In genomic region chr12:32877964-32878571, GRCm38 (mm10) we compare ENCODE assay signal across 12 mouse cellular contexts. TPM values are rescaled to one million over a fixed set of nuclear protein-coding genes. Genes with fewer than 3 reads are reported as not detected.
A peak's percentile ranks its signal among the peaks of the same experiment; 100 is the strongest.
DNase-seq lines count a peak whose midpoint lies in the region; ATAC-seq and TF ChIP-seq lines count a peak whose summit lies in the region.
"Had no signal": no experiment of that assay in that cellular context is flagged by ENCODE, and none has a peak within 500 bp of the region (broad histone marks: within the 10 kb centered on the region; RNA-seq: fewer than 3 reads in every experiment).

No protein-coding gene starts in this region.

- no peak for TF ChIP-seq CTCF in hindbrain, postnatal 0 days (IDR thresholded peaks at IDR 0.05; ENCODE audit: low read depth)

- no peak overlapping the region for H3K27ac ChIP-seq in forebrain, embryonic 14.5 days (ENCODE audit: low read depth, low read length)
- no peak overlapping the region for H3K27ac ChIP-seq in forebrain, embryonic 10.5 days
- no peak overlapping the region for H3K27ac ChIP-seq in hindbrain, postnatal 0 days
- H3K27ac ChIP-seq: limb, embryonic 12.5 days; lung, embryonic 15.5 days had no signal

- WGBS in forebrain, embryonic 14.5 days, result 49% methylated on average over 11 of the region's 11 CpGs
- WGBS in forebrain, embryonic 10.5 days, result 84% methylated on average over 11 of the region's 11 CpGs
- 24% methylated on average over 11 of the region's 11 CpGs for WGBS in hindbrain, postnatal 0 days

- H3K9me3 ChIP-seq in forebrain, embryonic 14.5 days (replicated peaks; ENCODE audit: control insufficient read depth, low read length), result no peaks in the 10 kb centered on the region
- no peaks in the 10 kb centered on the region for H3K9me3 ChIP-seq in forebrain, embryonic 10.5 days
- H3K9me3 ChIP-seq in hindbrain, postnatal 0 days (ENCODE audit: low read length), result no peaks in the 10 kb centered on the region
- H3K9me3 ChIP-seq: limb, embryonic 12.5 days; lung, embryonic 15.5 days had no signal

- H3K4me2 ChIP-seq in forebrain, embryonic 14.5 days (ENCODE audit: low read length), result no peak overlapping the region
- H3K4me2 ChIP-seq in hindbrain, postnatal 0 days (ENCODE audit: low read depth, low read length), result no peak overlapping the region; the same call in 1 of the 2 replicates
- H3K4me2 ChIP-seq: limb, embryonic 12.5 days; lung, embryonic 15.5 days had no signal

- H3K4me3 ChIP-seq in forebrain, embryonic 14.5 days (ENCODE audit: low read depth, low read length), result no peak overlapping the region
- H3K4me3 ChIP-seq in forebrain, embryonic 10.5 days, result no peak overlapping the region
- no peak overlapping the region for H3K4me3 ChIP-seq in hindbrain, postnatal 0 days (ENCODE audit: low read length)
- H3K4me3 ChIP-seq: limb, embryonic 12.5 days; lung, embryonic 15.5 days had no signal

- H3K36me3 ChIP-seq in forebrain, embryonic 14.5 days (ENCODE audit: control insufficient read depth, insufficient read depth, low read length), result no peaks in the 10 kb centered on the region
- no peaks in the 10 kb centered on the region for H3K36me3 ChIP-seq in forebrain, embryonic 10.5 days (replicated peaks)
- no peaks in the 10 kb centered on the region for H3K36me3 ChIP-seq in hindbrain, postnatal 0 days (ENCODE audit: insufficient read depth, low read length)
- H3K36me3 ChIP-seq: limb, embryonic 12.5 days; lung, embryonic 15.5 days had no signal

- H3K4me1 ChIP-seq in forebrain, embryonic 14.5 days (ENCODE audit: control insufficient read depth, insufficient read depth, low read length), result no peaks in the 10 kb centered on the region
- H3K4me1 ChIP-seq in forebrain, embryonic 10.5 days, result no peaks in the 10 kb centered on the region
- H3K4me1 ChIP-seq in hindbrain, postnatal 0 days (ENCODE audit: insufficient read depth, low read length), result 0 out of 2 replicates have a peak, but pooled peaks cover 7% of the 10 kb centered on the region
- H3K4me1 ChIP-seq: limb, embryonic 12.5 days; lung, embryonic 15.5 days had no signal

- no peaks in the 10 kb centered on the region for H3K27me3 ChIP-seq in forebrain, embryonic 14.5 days (replicated peaks; ENCODE audit: control insufficient read depth, insufficient read depth, low read length)
- no peaks in the 10 kb centered on the region for H3K27me3 ChIP-seq in forebrain, embryonic 10.5 days (ENCODE audit: poor library complexity, severe bottlenecking)
- no peaks in the 10 kb centered on the region for H3K27me3 ChIP-seq in hindbrain, postnatal 0 days (ENCODE audit: insufficient read depth, low read length)
- H3K27me3 ChIP-seq: limb, embryonic 12.5 days; lung, embryonic 15.5 days had no signal

- H3K9ac ChIP-seq in forebrain, embryonic 14.5 days (ENCODE audit: low read length), result no peak overlapping the region
- no peak overlapping the region for H3K9ac ChIP-seq in hindbrain, postnatal 0 days (replicated peaks; ENCODE audit: low read length)
- H3K9ac ChIP-seq: limb, embryonic 12.5 days; lung, embryonic 15.5 days had no signal

- peak; percentile 75; the same call in 1 of the 2 replicates for ATAC-seq in forebrain, embryonic 14.5 days
- peak; percentile 93 for ATAC-seq in hindbrain, postnatal 0 days
- no peak for ATAC-seq in activated CD4-positive, CD25-positive, alpha-beta regulatory T cell, adult 4 months

- DNase-seq in forebrain, embryonic 14.5 days (ENCODE audit: low spot score), result peak; percentile 80
- DNase-seq in forebrain, embryonic 10.5 days (ENCODE audit: extremely low spot score, low spot score), result no peak
- DNase-seq in layer of hippocampus, postnatal 14 days (ENCODE audit: low spot score in 2 of 2), result peak; percentile 13 to 58
- no peak for DNase-seq in layer of hippocampus, adult 9-10 months (ENCODE audit: low spot score)
- DNase-seq in brain, adult 2 months (ENCODE audit: low read depth, low spot score), result peak; percentile 57
- peak; percentile 89 for DNase-seq in hindbrain, postnatal 0 days (ENCODE audit: low spot score)
- DNase-seq in spleen, postnatal 4 days (ENCODE audit: low spot score in 2 of 2), result no peak
- DNase-seq: cerebellum, adult 9-10 months; kidney, postnatal 14 days had no signal

RNA-seq across cellular contexts. Expression of gene Nampt, which starts 58.7 kb away (rescaled TPM):
- polyA plus RNA-seq in forebrain, embryonic 14.5 days (2014; fragmentation: Nextera tagmentation; extraction: Ambion mirVana), result 39.4 and 44.3 TPM in 2 replicates
- 38.7 and 41.6 TPM in 2 replicates for polyA plus RNA-seq in forebrain, embryonic 10.5 days (2016; fragmentation: Nextera tagmentation; extraction: Ambion mirVana)
- 10 to 100 TPM; 43.0 to 45.0 TPM for total RNA-seq in layer of hippocampus, postnatal 14 days (2021)
- 22.9 and 28.3 TPM in 2 replicates for total RNA-seq in hindbrain, postnatal 0 days (2014; rRNA removed)
- 27.0 and 27.5 TPM in 2 replicates for polyA plus RNA-seq in hindbrain, postnatal 0 days (2015; fragmentation: Nextera tagmentation; extraction: Ambion mirVana)
- 10 to 100 TPM; 30.6 to 41.6 TPM for polyA plus RNA-seq in activated CD4-positive, CD25-positive, alpha-beta regulatory T cell, adult 4 months (2017; shearing (Covaris generic))

Comparison
In these comparisons a context has a peak if more than half of its experiments do, and no peak if none do; other contexts are left out.
1. DNase-seq: peak in forebrain, embryonic 14.5 days (single experiment), layer of hippocampus, postnatal 14 days (2 of 2), brain, adult 2 months (single experiment) and hindbrain, postnatal 0 days (single experiment); none in forebrain, embryonic 10.5 days (single experiment), layer of hippocampus, adult 9-10 months (single experiment) and spleen, postnatal 4 days (0 of 2).